Mouse (Mus musculus): ENCODE data around the gene Flad1. TPM values are rescaled to one million over a fixed set of nuclear protein-coding genes. Genes with fewer than 3 reads are reported as not detected.

Gene Flad1
- total RNA-seq, 2 experiments from 2014 or later: 9.7 to 10.8 TPM

- ATAC-seq (ENCODE audit: poor library complexity, severe bottlenecking): peak; percentile 58
Measured at GRCm38 (mm10) chr3:89354816-89355511, 56.7 kb downstream of the Flad1 start.

GRCm38 (mm10) chr3:89351271-89351670 lies 60.4 kb downstream of the Flad1 start:
- no peak for ATAC-seq (ENCODE audit: poor library complexity, severe bottlenecking)

Other genes starting within 250 kb of the Flad1 start
- 38.1 and 38.4 TPM in 2 replicates for gene Clk2, start 247.1 kb downstream of the Flad1 start, total RNA-seq (2015)
- 47.1 and 48.5 TPM in 2 replicates for gene Clk2, start 247.1 kb downstream of the Flad1 start, total RNA-seq (2017)
- gene Scamp3, start 234.4 kb downstream of the Flad1 start, total RNA-seq (2015): 43.0 and 52.9 TPM in 2 replicates
- 17.9 and 18.1 TPM in 2 replicates for gene Scamp3, start 234.4 kb downstream of the Flad1 start, total RNA-seq (2017)
- 11.2 and 13.5 TPM in 2 replicates for gene Fam189b, start 228.7 kb downstream of the Flad1 start, total RNA-seq (2015)
- 3.3 and 5.6 TPM in 2 replicates for gene Fam189b, start 228.7 kb downstream of the Flad1 start, total RNA-seq (2017)
- gene Gba, start 208.9 kb downstream of the Flad1 start, total RNA-seq (2015): 77.6 and 78.1 TPM in 2 replicates
- 71.1 and 79.5 TPM in 2 replicates for gene Gba, start 208.9 kb downstream of the Flad1 start, total RNA-seq (2017)
- 0.07 TPM in 1 of 2 replicates, not detected in the other for gene Thbs3, start 196.7 kb downstream of the Flad1 start, total RNA-seq (2015)
- 0.12 and 0.70 TPM in 2 replicates for gene Thbs3, start 196.7 kb downstream of the Flad1 start, total RNA-seq (2017)
- gene Mtx1, start 184.8 kb downstream of the Flad1 start, total RNA-seq (2015): 49.5 and 57.8 TPM in 2 replicates
- 41.8 and 45.3 TPM in 2 replicates for gene Mtx1, start 184.8 kb downstream of the Flad1 start, total RNA-seq (2017)
- gene Muc1, start 182.8 kb downstream of the Flad1 start, total RNA-seq (2015): 0.25 and 0.58 TPM in 2 replicates
- gene Muc1, start 182.8 kb downstream of the Flad1 start, total RNA-seq (2017): 0.18 TPM in 1 of 2 replicates, not detected in the other
- 142 and 167 TPM in 2 replicates for gene Krtcap2, start 165.9 kb downstream of the Flad1 start, total RNA-seq (2015)
- gene Krtcap2, start 165.9 kb downstream of the Flad1 start, total RNA-seq (2017): 159 and 189 TPM in 2 replicates
- 0.39 and 0.80 TPM in 2 replicates for gene Trim46, start 165.6 kb downstream of the Flad1 start, total RNA-seq (2015)
- gene Trim46, start 165.6 kb downstream of the Flad1 start, total RNA-seq (2017): 0.55 TPM in 1 of 2 replicates, not detected in the other
- gene Dpm3, start 152.5 kb downstream of the Flad1 start, total RNA-seq (2015): 84.6 and 95.5 TPM in 2 replicates
- gene Dpm3, start 152.5 kb downstream of the Flad1 start, total RNA-seq (2017): 72.1 and 82.3 TPM in 2 replicates
- gene Slc50a1, start 141.3 kb downstream of the Flad1 start, total RNA-seq (2015): 42.9 and 68.4 TPM in 2 replicates
- gene Slc50a1, start 141.3 kb downstream of the Flad1 start, total RNA-seq (2017): 31.5 and 52.2 TPM in 2 replicates
- gene Efna1, start 130.7 kb downstream of the Flad1 start, total RNA-seq (2015): not detected in 2 replicates
- not detected in 2 replicates for gene Efna1, start 130.7 kb downstream of the Flad1 start, total RNA-seq (2017)
- not detected in 2 replicates for gene Efna3, start 88.9 kb downstream of the Flad1 start, total RNA-seq (2015)
- not detected in 2 replicates for gene Efna3, start 88.9 kb downstream of the Flad1 start, total RNA-seq (2017)
- 0.16 and 0.33 TPM in 2 replicates for gene Efna4, start 73.8 kb downstream of the Flad1 start, total RNA-seq (2015)
- not detected in 2 replicates for gene Efna4, start 73.8 kb downstream of the Flad1 start, total RNA-seq (2017)
- 107 and 135 TPM in 2 replicates for gene Adam15, start 61.9 kb downstream of the Flad1 start, total RNA-seq (2015)
- gene Adam15, start 61.9 kb downstream of the Flad1 start, total RNA-seq (2017): 100 and 124 TPM in 2 replicates
- not detected in 2 replicates for gene Dcst2, start 49.9 kb downstream of the Flad1 start, total RNA-seq (2015)
- gene Dcst2, start 49.9 kb downstream of the Flad1 start, total RNA-seq (2017): not detected in 2 replicates
- 0.14 TPM in 1 of 2 replicates, not detected in the other for gene Dcst1, start 46.6 kb downstream of the Flad1 start, total RNA-seq (2015)
- gene Dcst1, start 46.6 kb downstream of the Flad1 start, total RNA-seq (2017): not detected in 2 replicates
- gene Zbtb7b, start 17.1 kb downstream of the Flad1 start, total RNA-seq (2015): 38.9 and 41.1 TPM in 2 replicates
- 63.8 and 71.3 TPM in 2 replicates for gene Zbtb7b, start 17.1 kb downstream of the Flad1 start, total RNA-seq (2017)
- 1.6 and 2.3 TPM in 2 replicates for gene Lenep, start 9.1 kb downstream of the Flad1 start, total RNA-seq (2015)
- 0.37 and 0.44 TPM in 2 replicates for gene Lenep, start 9.1 kb downstream of the Flad1 start, total RNA-seq (2017)
- gene Cks1b, start 6.5 kb upstream of the Flad1 start, total RNA-seq (2015): 157 and 174 TPM in 2 replicates
- 126 and 134 TPM in 2 replicates for gene Cks1b, start 6.5 kb upstream of the Flad1 start, total RNA-seq (2017)
- 42.9 and 51.6 TPM in 2 replicates for gene Shc1, start 6.6 kb upstream of the Flad1 start, total RNA-seq (2015)
- 52.4 and 55.1 TPM in 2 replicates for gene Shc1, start 6.6 kb upstream of the Flad1 start, total RNA-seq (2017)
- 23.2 and 28.2 TPM in 2 replicates for gene Pygo2, start 18.3 kb upstream of the Flad1 start, total RNA-seq (2015)
- gene Pygo2, start 18.3 kb upstream of the Flad1 start, total RNA-seq (2017): 11.2 and 18.2 TPM in 2 replicates
- gene Pbxip1, start 24.8 kb upstream of the Flad1 start, total RNA-seq (2015): 15.5 and 19.9 TPM in 2 replicates
- 33.1 and 39.6 TPM in 2 replicates for gene Pbxip1, start 24.8 kb upstream of the Flad1 start, total RNA-seq (2017)
- gene Pmvk, start 42.7 kb upstream of the Flad1 start, total RNA-seq (2015): 13.7 and 14.2 TPM in 2 replicates
- gene Pmvk, start 42.7 kb upstream of the Flad1 start, total RNA-seq (2017): 16.2 and 22.4 TPM in 2 replicates
- gene Kcnn3, start 108.3 kb upstream of the Flad1 start, total RNA-seq (2015): not detected in 2 replicates
- gene Kcnn3, start 108.3 kb upstream of the Flad1 start, total RNA-seq (2017): not detected in 2 replicates

All from megakaryocyte, adult 5-6 weeks (primary cell).